Mouse (Mus musculus) heart, postnatal 10 days (tissue): ENCODE measurements around the gene Rcn1. TPM values are rescaled to one million over a fixed set of nuclear protein-coding genes. Genes with fewer than 3 reads are reported as not detected.
A peak's percentile ranks its signal among the peaks of the same experiment; 100 is the strongest.

Experiments used
- DNase-seq, 2 experiments: peaks; one replicate each; pipeline ENCODE4 v3.0.0; 2021
- intact Hi-C: fragments of 180-260 bp; cut with DNase I; formaldehyde crosslinking; loops from one replicate; pipeline ENCODE4 v1.15.1; 2025
- total RNA-seq, 2 experiments: library from RNA; stranded (reverse); gene quantifications; 2 replicates each; pipeline ENCODE4 v1.2.3; 2021

The Rcn1 gene
- total RNA-seq, 2 experiments from 2014 or later = 40.5 to 50.9 TPM

GRCm38 (mm10) chr2:105397446-105398211, 1.5 kb downstream of the Rcn1 start:
- DNase-seq = peak in 1 of 2 experiments; percentile 13
- intact Hi-C loops = no loop called here

- intact Hi-C loops = no loop called here
- no peak for DNase-seq
Measured at GRCm38 (mm10) chr2:105396066-105396465, 3.1 kb downstream of the Rcn1 start.

GRCm38 (mm10) chr2:105394375-105394774, 4.7 kb downstream of the Rcn1 start:
- intact Hi-C loops = no loop called here
- DNase-seq = no peak

GRCm38 (mm10) chr2:105392514-105392913, 6.6 kb downstream of the Rcn1 start:
- no peak for DNase-seq
- intact Hi-C loops = no loop called here

GRCm38 (mm10) chr2:105391414-105391784, 7.7 kb downstream of the Rcn1 start:
- DNase-seq = no peak
- intact Hi-C loops = no loop called here

GRCm38 (mm10) chr2:105390653-105391413, 8.3 kb downstream of the Rcn1 start:
- intact Hi-C loops = no loop called here
- DNase-seq = no peak

GRCm38 (mm10) chr2:105389007-105389890, 9.9 kb downstream of the Rcn1 start:
- peak in 1 of 2 experiments; percentile 22 for DNase-seq
- intact Hi-C loops = no loop called here

GRCm38 (mm10) chr2:105386418-105386817, 12.7 kb downstream of the Rcn1 start:
- intact Hi-C loops = no loop called here
- no peak for DNase-seq

GRCm38 (mm10) chr2:105384998-105385397, 14.1 kb downstream of the Rcn1 start:
- DNase-seq = no peak
- intact Hi-C loops = no loop called here

GRCm38 (mm10) chr2:105383063-105383462, 16.1 kb downstream of the Rcn1 start:
- peak; percentile 21 to 26 for DNase-seq
- intact Hi-C loops = no loop called here

- intact Hi-C loops = no loop called here
- no peak for DNase-seq
Measured at GRCm38 (mm10) chr2:105380757-105381319, 18.3 kb downstream of the Rcn1 start.

- intact Hi-C loops = no loop called here
- DNase-seq = no peak
Measured at GRCm38 (mm10) chr2:105379682-105380081, 19.4 kb downstream of the Rcn1 start.

- DNase-seq = no peak
- intact Hi-C loops = no loop called here
Measured at GRCm38 (mm10) chr2:105375705-105376104, 23.4 kb downstream of the Rcn1 start.

GRCm38 (mm10) chr2:105375261-105375660, 23.9 kb downstream of the Rcn1 start:
- DNase-seq = no peak
- intact Hi-C loops = no loop called here

GRCm38 (mm10) chr2:105373658-105374057, 25.5 kb downstream of the Rcn1 start:
- no peak for DNase-seq
- intact Hi-C loops = no loop called here

GRCm38 (mm10) chr2:105372727-105373126, 26.4 kb downstream of the Rcn1 start:
- intact Hi-C loops = no loop called here
- no peak for DNase-seq

- intact Hi-C loops = no loop called here
- no peak for DNase-seq
Measured at GRCm38 (mm10) chr2:105372156-105372555, 27.0 kb downstream of the Rcn1 start.

GRCm38 (mm10) chr2:105370698-105371097, 28.4 kb downstream of the Rcn1 start:
- intact Hi-C loops = no loop called here
- DNase-seq = no peak

GRCm38 (mm10) chr2:105370240-105370639, 28.9 kb downstream of the Rcn1 start:
- no peak for DNase-seq
- intact Hi-C loops = no loop called here

- intact Hi-C loops = loop anchor here (2.0 kb wide), 1 partner anchor 61 kb away; no protein-coding TSS in a partner anchor
Measured at GRCm38 (mm10) chr2:105367623-105368022, 31.5 kb downstream of the Rcn1 start.

GRCm38 (mm10) chr2:105358040-105358439, 41.1 kb downstream of the Rcn1 start:
- intact Hi-C loops = no loop called here
- DNase-seq = no peak

More at GRCm38 (mm10) chr2:105367623-105368022, 31.5 kb downstream of the Rcn1 start:
- DNase-seq = no peak
